Mouse (Mus musculus) ES-E14 (cell line): ENCODE results near the gene Ralgapa1.

Source experiments
- HCFC1 ChIP-seq: IDR thresholded peaks from 2 replicates; pipeline ENCODE4 v1.6.1; 2012; ENCODE audit warnings: low read length, inconsistent platforms, borderline replicate concordance; ENCODE audit not compliant: insufficient read depth
- ZNF384 ChIP-seq: IDR thresholded peaks from 2 replicates; pipeline ENCODE4 v1.6.1; 2012; ENCODE audit warnings: low read depth, low read length, inconsistent platforms

DNA sequence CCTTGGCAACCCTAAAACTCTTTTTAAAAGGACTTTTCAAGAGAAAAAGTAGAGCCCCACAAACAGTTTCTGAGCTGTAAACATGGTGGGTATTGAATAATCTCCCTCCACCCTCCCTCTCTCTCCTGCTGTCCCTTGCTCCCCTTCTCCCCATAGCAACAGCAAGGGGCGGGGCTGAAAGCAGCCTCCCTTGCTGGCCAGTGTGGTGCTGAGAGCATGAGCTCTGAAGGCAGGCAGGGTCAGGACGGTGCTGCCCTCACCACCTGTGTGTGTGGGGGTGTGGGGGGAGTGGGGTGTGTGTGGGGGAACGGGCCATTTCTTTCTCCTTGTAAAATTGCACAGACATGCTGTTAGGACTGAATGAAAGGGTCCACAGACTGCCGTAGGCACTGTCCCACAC is 213.1 kb downstream of the Ralgapa1 start:
- no peak for TF ChIP-seq ZNF384
- TF ChIP-seq HCFC1, result no peak
